Mouse (Mus musculus): ENCODE measurements around the gene Dscaml1.
A peak's percentile ranks its signal among the peaks of the same experiment; 100 is the strongest.

Dscaml1 gene

DNA sequence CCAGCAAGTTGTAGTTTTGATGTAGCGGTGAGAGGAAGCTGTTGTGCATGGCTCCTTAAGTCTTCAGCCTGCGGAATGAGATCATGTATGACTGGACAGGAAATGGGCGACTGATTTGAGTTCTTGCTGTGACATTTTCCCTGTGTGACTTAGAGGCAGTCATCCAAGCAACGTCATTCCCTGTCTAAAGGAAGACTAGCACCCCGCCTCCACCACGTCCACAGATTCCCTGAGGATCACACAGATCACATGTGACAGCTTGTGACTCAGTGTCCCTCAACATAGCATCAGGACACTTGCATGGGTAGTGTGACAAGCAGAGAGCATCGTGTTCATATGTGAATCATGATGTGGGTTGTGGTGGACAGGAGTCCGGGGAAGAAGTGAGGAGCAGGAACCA is 147.6 kb downstream of the Dscaml1 start:
- DNase-seq = no peak

DNA sequence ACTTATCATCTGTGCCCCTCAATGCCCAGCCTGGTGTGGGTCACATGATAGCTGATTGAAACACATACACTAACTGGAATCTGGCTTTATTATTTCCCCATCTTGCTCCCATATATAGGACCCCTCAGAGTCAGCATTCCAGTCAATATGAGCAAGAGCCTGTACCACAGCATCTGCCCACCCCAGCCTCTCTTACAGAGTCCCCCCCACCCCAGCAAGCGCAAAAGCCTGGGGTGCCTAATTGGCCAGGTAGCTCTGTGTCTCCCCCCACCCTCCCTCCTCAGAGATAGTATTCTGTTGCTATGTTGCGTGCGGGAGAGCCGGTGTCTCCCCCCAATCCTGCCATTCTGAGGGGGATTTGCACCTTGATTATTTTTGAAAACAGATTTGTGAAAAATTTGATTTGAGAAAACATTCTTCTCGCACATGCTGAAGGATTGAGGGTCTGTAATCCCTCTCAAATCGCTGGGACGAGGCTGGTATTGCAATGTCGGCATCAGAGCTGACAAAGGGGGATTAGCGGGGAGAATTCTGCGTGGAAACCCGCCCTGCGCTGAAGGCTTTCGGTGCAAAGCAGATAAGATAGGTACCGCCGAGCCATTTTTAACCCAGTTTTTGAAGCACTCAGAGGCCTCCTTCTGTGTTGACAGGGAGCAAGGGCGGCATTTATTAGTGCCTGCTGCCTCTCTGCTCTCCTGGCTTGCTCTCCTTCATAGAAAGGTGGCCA is 153.8 kb downstream of the Dscaml1 start:
- DNase-seq = no peak

DNA sequence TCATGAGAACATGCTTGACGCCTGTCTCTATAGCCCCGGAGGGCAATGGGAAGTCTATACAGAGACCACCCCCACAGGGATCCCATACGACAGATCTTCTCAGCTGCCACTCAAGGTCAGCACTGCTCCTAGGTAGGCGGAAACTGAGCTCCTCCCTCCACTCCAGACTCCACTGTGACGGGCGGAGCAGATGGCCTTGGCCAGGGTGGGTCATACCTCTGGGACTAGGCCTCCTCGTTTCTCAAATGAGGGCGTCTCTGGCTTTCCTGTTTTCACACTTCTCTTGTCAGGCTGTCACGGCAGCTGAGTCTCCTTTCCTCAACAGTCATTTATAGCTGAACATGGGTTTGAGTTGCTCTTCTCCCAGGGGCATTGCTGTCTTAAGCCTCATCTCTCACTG is 160.0 kb downstream of the Dscaml1 start:
- DNase-seq = no peak

DNA sequence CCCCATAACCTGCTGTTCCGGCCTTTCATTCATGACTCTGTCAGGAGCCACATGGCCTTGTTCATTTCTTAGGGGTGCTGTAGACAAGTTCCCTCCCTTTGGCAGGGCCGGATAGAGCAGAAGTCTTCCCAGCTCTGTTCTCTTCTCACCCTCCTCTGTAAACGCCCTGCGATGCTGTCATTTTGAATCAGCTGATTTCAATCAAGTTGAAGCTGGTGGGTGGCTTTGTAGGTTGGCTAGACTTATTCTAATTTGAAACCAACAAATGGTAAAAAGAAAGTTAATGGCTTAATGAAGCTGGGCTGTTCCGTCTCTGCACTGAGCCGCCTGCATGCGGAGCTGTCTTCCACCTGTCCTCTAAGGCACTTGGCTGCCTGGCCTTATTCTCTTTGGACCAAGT is 161.3 kb downstream of the Dscaml1 start:
- no peak for DNase-seq

DNA sequence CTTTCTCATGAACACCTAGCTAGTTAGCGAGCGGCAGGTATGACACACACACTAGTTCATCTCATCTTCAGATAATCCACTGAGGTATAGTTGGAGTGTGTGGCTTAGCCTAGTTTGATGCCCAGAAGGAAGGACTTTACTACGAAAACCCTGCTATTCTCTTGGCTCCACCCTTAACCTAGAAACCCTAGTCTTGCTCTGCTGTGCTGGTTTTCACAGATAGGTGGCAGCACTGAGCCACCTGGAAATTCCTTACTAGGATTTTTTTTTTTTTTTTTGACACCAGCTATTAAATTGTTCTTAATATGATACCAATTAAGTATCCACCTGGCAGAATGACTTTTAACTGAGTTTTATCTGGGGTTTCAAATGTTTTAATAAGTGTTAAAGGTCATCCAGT is 163.4 kb downstream of the Dscaml1 start:
- peak; percentile 50 to 79 for DNase-seq

DNA sequence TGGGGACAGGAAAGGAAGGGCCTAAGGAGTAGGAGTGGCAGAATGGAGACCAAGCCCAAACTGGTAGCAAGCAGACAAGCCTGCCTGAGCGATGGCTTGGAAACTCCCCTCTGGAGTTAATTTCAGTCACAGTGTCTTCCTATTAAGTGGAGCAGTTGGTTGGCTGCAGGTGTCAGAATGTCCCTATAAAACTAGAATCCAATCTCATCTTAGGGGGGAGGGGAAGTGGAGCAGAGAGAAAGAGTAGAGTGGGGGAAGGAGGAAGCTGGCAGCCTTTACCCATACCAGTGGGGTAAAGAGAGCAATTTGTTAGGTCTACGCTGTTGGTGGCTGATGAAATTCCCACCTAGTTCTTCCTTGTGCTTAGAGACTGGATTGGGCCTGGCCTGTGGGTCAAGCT is 164.6 kb downstream of the Dscaml1 start:
- DNase-seq = no peak

DNA sequence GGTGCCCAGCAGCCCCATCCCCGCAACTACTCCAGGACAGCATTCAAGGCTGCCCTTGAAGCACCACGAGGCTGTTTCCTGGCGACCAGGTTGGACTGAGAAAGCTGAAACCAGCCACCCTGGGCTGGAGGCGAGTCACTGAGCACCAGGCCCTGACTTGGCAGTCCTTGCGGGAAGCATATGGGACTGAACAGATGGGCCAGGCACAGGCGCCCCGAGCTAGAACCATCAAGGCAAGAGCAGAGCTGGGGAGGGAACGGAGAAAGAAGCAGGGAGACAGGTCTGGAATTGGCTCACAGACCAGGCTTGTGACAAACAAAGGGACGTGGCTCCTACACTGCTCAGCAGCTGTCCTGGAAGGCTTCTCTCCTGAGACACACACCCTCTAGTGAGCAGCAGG is 165.9 kb downstream of the Dscaml1 start:
- no peak for DNase-seq

DNA sequence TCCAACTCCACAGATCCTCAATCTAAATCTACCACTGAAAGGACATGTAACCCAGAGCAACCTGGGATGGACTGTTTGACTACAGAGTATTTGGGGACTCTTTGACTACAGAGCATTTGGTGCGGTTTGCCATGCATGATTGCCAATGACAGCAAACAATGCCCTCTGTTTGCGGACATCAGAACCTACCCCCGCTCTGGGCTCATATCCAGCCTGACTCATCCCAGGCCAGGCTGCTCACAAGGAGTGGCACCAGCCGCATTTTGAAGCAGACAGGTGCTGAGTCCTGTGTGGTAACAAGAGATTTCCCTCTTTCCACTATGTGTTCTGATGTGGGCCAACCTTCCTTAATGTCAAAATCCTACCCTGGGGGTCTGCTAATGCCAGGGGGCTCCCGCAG is 171.7 kb downstream of the Dscaml1 start:
- DNase-seq = no peak

DNA sequence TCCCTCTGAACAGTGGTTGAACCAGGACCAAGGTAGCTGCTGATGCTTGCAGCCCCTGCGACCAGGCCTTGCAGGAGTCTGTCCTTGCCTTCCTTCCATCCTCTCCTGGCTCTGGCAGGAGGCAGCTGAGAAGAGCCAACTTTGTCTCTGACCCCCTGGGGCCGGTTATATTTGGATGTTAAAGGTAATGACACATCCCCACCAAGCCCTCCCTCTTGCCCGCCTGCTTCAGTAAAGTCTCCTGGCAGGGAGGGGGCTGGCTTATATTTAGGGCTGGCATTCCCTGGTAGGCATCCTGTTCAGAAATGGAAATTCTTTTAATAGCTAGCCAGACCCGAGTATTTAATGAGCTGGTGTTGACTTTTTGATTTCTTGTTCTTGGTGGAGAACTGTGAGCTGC is 172.9 kb downstream of the Dscaml1 start:
- no peak for DNase-seq

DNA sequence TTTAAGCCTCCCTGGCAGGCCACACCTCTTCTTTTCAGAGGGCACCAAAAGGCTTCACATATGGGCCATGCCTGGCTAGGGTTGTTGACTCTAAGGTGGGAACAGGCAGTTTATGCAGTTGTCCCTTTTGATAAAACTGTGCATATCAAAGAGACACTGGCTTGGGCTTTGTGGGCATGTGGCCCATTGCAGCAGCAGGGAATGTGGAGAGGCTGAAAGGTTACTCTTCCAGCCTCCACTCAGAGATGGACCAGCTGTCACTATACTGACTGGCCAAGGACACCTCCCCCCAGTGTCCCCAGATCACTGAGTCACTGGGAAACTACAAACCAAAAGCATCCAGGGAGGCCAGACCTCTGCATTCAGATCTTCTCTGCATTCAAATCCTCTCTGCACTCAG is 180.9 kb downstream of the Dscaml1 start:
- peak in 1 of 2 experiments; percentile 3 for DNase-seq

DNA sequence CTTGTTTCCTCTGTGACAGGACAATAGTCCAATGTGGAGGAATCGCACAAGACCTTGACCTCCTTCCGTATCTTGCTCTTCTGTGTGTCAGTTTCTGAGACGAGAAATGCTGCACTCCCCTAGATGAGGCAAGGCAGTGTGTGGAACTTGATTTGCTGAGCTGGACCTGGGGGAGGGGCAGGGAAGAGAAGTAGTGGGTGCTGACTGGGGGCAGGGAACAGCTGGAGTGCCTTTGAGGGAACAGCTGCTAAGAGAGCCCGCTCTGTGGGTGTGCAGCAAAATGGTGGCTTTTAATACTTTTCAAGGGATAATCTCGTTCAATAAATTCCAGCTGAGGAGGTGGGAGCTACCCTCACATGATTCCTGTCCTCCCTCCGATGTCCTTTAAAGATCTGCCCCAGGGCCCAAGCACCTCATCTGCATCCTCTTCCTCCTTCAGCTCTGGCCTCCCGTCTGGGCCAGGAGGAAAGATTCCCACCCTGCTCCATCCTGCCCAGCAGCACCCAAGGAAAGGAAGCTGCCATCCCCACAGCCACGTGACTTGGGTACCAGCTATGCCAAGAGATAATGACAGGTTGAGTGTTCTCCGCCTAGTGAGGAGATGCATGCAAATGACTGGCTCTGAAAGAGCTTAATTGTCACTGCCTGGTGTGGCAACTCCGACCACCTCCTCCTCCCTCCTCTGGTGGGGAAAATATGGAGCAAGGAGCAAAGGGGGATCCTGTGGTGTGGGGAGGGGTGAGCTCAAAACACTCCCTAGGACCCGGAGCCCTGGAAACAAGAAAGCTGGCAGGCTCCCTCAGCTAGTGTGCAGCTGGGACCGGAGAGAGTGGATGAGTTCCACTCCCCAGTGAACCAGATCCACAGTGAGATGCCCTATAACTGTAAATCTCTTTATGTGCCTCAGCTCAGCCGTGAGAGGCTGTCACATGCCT is 181.9 kb downstream of the Dscaml1 start:
- no peak for DNase-seq

DNA sequence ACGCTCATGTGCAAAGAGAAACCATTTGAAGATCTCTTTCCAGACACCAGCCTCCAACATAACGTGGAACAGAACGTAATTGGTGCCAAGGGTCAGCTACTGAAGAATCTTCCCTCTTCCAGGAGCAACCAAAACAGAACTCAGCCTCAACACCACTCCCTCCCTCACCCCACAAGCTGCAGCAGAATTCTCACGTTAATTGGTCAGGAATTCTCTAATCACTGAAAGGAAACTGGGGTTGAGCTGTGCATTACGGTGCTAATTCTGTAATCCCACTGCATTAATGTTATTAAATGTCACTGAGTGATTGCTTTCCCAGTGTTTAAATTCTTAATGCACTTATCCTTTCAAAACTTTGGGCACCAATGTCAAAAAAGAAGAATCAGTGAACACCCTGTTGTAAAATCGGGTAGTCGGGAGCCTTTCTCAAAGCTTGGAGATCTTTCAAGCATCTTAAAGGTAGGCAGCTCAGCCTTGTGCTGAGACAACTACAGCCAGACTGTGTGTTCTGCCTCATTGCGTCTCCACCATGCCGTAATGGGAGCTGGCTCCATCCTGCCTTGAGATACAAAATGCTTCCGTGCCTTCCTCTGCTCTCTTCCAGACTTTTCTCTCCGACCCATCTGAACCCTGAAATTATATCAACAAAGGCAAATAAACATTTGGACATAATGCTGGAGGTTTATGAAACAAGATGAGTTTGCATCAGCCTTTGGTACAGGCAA is 184.1 kb downstream of the Dscaml1 start:
- DNase-seq = no peak

DNA sequence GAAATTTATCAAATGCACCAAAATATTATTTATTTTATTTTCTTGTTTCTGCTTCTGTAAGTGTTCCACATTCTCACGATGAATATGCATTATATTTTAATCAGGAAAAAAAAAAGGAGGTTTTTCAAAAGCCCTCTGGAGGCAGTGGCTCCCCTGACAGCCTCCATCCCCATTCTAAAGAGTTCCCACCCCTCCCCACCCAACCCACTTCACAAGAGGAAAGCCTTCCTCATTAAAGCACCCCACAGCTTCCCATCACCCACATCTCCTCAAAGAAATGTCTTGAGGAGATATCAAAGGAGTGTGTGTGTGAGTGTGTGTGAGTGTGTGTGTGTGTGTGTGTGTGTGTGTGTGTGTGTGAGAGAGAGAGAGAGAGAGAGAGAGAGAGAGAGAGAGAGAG is 188.2 kb downstream of the Dscaml1 start:
- DNase-seq = no peak

DNA sequence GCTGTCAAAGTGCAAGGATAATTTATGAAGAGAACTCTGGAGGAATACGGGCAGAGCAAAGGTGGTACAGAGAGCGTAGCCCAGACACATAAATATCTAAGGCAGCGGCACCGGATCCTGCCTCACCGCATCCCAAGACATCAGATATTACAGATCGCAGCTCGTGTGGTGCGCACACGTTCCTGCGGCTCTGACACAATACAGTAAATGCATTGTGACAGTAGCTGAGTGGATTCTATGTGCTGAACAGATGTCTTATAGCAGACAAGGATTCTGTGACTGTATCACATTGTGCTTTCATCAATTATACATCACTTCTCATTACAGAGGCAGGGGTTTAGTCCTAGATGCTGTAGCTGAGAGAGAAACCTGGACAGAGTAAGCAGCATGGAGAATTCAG is 191.5 kb downstream of the Dscaml1 start:
- DNase-seq = no peak

DNA sequence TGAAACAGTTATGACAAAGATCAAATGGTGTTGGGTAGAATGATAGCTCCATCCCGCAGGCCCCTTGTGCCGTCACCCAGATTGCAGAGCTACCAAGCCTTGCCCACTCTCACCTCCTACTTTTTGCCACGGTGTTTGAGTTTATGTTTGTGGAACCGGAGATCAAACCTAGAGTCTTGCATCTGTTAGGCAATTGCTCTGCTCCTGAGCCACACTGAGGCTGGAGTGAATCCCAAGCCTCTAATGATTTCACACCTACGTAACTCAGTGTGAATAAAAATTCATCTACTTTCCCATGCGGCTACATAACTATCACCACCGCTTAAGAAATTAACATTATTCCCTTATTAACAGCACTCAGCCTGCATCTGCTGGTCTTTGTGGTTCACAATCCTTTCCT is 192.0 kb downstream of the Dscaml1 start:
- no peak for DNase-seq

DNA sequence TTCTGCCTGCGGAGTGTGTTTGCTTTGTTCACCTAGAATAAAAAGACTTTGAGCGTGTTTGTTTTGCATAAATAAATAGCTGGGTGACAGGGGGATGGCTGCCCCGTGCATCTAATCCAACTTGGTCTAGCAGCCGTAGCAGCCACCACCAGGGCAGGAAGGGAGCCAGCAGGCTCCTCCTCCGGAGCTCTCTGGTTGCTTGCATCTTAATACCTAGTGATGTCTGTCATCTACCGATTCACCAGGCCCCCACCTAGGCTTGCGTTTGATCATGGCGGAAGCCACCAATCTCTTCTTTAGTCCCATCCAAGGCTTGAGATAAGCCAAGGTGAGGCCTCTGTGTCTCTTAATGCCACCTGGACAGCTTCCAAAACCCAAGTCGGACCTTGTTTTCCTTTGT is 193.6 kb downstream of the Dscaml1 start:
- no peak for DNase-seq

DNA sequence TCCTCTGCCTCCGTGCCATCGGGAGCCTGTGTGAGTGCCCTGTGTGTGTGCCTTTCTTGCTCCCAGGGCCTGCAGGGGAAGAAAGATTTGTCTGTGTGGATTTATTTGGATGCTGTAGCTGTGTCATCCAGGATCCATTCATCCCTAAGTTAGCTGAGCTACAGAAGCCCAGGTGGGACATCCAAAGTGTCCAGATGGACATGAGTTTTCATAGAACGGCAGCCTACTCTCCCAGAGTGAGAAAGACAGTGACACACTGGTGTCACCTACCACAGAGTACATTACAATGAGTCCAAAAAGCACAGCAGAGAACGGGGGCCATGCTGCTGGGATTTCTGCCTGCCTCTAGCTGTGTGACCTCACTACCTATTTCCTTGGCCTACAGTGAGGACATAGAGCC is 194.5 kb downstream of the Dscaml1 start:
- DNase-seq = no peak

DNA sequence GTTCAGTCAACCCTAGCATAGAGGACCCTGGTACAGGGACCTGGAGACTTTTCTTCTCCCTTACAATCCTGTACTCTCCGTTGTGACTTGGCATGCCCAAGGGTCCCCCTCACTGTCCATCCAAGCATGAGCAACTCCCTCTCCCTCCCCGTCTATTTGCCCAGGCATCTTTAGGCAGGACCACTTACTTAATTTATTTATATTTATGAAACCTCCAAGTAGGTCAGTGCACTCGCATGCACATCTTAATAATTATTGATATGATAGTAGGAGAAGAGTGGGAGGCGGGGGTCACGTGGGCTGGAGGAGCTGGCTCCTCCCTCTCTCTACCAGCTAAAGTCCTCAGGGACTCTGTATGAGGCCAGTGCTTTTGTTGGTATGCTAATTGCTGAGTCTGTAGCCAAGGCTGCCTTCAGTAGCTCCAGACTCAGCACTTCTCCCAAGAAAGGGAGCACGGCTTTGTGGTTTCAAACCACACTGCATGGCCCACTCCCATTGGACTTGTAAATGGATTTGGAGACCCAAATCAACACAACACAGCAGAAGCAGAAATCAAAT is 199.5 kb downstream of the Dscaml1 start:
- DNase-seq = no peak

DNA sequence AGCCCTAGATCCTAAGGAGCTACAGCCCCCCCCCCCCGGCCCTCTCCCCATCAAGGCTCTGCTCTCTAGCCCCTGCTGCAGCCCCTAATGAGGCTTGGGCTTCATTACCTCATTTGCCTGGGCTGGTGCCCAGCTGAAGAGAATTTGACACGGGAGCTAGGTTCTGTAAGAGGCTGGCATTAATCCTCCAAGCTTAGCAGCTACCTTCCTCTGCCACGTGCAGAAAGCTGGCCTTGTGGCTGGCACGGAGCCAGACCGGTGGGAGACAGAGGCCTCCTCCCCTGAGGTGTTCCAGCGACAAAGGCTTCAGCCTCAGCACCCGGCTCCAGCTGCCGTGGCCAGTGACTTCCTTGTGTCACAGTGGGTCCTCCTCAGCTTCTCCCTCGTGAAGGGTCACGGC is 206.1 kb downstream of the Dscaml1 start:
- DNase-seq = peak; percentile 3 to 31

DNA sequence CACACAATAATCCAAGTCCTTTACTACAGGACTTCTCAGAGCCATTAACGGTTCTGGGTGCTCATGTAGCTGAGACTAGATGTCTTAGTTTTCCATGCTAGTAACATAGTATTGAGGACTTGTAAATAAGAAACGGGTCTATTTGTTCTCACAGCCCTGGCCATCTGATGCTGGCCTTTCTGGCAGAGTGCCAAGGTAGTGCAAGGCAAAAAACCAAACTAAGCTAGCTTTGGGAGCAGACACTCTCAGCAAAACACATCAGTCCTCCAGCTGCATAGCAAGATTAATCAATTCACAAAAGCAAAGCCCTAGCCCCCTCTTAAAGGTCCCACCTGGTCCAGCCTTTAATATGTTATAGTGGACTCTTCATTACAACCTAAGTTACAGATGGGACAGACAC is 206.6 kb downstream of the Dscaml1 start:
- DNase-seq = peak; percentile 17 to 45

DNA sequence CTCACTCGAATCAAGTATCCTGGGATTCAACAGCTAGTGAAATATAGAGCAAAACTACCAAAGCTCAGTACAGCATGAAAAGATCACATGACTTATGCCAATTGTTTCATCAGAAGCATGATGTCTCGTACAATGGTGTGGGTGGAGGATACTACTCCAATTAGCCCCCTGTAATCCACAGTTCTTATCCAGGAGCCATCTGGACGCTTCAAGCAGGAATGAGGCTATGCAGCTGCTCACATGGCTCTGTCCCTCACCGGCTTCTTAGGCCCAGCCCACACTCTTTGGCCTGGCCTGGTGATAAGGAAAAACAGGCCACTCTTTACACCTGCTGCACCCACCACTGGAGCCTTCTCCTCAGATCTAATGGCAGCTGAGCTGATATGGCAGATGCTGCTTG is 208.6 kb downstream of the Dscaml1 start:
- DNase-seq = no peak

DNA sequence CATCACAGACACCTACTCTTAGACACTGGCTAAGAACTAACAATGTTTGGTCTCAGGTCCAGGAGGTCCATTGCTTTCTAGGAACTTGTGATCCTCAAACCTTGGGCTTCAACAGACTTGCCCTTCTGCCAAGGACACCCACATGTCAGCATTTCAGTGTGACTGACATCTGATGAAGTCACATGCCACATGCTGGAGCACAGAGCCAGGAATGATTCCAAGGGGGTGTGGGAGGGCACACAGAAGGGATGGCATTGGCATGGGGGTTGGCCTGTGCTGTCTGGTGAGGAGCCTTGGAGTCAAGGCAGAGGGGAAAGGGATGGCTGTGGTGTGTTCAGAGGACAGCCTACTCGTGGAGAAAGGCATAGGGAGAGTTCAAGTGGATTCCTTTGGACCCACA is 210.9 kb downstream of the Dscaml1 start:
- DNase-seq = no peak
